In the genomic region with DNA sequence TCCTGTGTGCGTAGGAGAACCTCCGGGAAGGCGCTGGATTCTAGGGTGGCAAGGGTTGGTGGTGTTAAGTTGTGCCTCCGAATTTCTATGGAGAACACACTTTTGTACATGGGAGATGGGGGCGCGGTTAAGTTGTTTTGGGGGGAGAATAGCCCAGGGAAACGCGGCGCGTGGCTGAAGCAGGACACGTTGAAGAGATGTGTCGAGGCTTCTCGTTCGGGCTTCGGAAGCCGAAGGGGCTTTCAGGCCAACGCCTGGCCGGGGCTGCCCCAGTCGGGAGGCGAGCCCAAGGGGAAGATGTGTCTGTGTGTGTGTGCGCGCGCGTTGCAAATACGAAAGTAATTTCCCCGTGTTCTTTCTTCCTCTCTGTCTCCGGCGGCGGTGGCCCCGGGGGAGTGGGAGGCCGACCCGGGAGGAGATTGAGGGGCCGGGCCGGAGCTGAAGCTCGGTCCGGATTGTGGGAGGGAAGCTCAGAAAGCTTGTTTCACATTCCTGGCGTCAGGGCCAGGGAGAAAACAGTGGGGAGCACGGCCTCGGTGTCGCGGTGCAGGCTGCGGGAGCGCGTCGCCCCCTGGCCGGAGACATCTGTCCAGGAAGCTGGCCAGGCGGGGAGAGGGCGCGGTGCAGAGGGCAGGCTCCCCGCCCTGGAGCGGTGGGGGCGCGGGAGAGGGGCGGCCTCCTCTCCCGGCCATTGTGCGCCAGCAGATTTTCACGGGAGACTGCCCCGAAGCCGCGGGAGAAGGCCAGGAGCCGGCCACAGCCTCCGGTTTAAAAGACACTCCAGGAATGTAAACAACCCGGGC, we compare ENCODE assay signal across 8 mouse cellular contexts. TPM values are rescaled to one million over a fixed set of nuclear protein-coding genes. Genes with fewer than 3 reads are reported as not detected.
DNase-seq lines count a peak whose midpoint lies in the region; ATAC-seq lines count a peak whose summit lies in the region.

No protein-coding gene starts in this region.

- peak overlapping the region; percentile 98 for H3K27ac ChIP-seq in forebrain, embryonic 10.5 days

- DNase-seq in CD4-positive, CD25-positive, alpha-beta regulatory T cell, adult 2 months (ENCODE audit: low read depth, low spot score), result peak; percentile 74
- peak; percentile 83 for DNase-seq in adrenal gland, adult 2 months
- no peak for DNase-seq in forebrain, embryonic 10.5 days (ENCODE audit: extremely low spot score, low spot score)
- DNase-seq in heart, postnatal 14 days, result peak; percentile 80
- peak; percentile 76 to 85 for DNase-seq in kidney, postnatal 4 days
- DNase-seq in mesoderm, embryonic 11.5 days (ENCODE audit: low read depth, low spot score), result peak; percentile 61
- DNase-seq in spleen, postnatal 10 days (ENCODE audit: low spot score in 2 of 2), result peak; percentile 67 to 70

- intact Hi-C loops in heart, postnatal 14 days (cut with DNase I), result loop anchor here (1.0 to 10.0 kb wide), 6 partner anchors 63 to 963 kb away; no protein-coding TSS in a partner anchor

- no peaks in the 10 kb centered on the region for H3K9me3 ChIP-seq in forebrain, embryonic 10.5 days

- H3K4me1 ChIP-seq in forebrain, embryonic 10.5 days, result peaks cover 84% of the 10 kb centered on the region

- no peak for ATAC-seq in frontal cortex, adult (ENCODE audit: low TSS enrichment)

- H3K4me3 ChIP-seq in forebrain, embryonic 10.5 days, result peak overlapping the region; percentile 98

- H3K36me3 ChIP-seq in forebrain, embryonic 10.5 days (replicated peaks), result no peaks in the 10 kb centered on the region

- H3K27me3 ChIP-seq in forebrain, embryonic 10.5 days (ENCODE audit: poor library complexity, severe bottlenecking), result no peaks in the 10 kb centered on the region

- WGBS in forebrain, embryonic 10.5 days, result under 1% methylated on average over 60 of the region's 63 CpGs

RNA-seq across cellular contexts. Expression of a gene that starts 1.2 kb away (rescaled TPM):
- total RNA-seq in adrenal gland, adult 2 months (2021), result 100 to 1,000 TPM in 1 of 2 experiments, 10 to 100 TPM in 1; 90.8 to 142 TPM
- 72.7 and 95.8 TPM in 2 replicates for polyA plus RNA-seq in adrenal gland, adult 2 months (2012; rRNA removed)
- 38.8 and 42.5 TPM in 2 replicates for polyA plus RNA-seq in forebrain, embryonic 10.5 days (2016; fragmentation: Nextera tagmentation; extraction: Ambion mirVana)
- total RNA-seq in heart, postnatal 14 days (2021), result 10 to 100 TPM; 53.9 to 59.4 TPM
